Mouse (Mus musculus): ENCODE measurements at regions not wholly inside any gene's neighbourhood (a gene's known extent, or its start where the extent isn't known, plus 50 kb on each side); places are given as distances from the start of the nearest gene placed in this dataset.

DNA sequence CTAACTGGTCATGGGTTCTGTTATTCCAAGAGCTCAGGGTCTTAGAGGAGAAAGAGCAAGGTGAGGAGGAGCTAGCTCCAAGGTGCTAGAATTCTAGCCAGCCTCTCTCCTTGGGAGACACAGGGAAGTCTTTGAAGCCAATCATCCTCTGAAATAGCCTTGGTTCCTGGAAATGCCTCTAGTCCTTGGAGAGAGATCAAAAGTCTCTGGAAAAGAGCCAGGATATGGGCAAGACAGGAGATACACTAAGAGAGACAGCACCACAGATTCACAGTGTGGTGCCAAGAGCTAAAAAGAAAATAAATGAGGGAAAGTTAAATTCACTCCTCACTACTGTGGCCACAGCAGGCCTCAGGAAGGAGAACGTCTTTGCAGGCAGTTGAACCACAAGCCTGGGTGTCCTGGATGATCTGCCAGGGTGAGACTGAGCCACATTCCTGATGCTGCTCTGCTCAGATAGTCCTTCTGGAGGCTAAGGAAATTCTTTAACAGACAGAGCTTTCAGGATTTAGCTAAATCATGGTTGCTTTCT is 589.6 kb downstream of the Insc start:
- no peak for TF ChIP-seq CTCF (IDR thresholded peaks at IDR 0.05; ENCODE audit: borderline replicate concordance, extremely low read depth, insufficient read depth, insufficient read length)
- no peak for TF ChIP-seq POLR2A (IDR thresholded peaks at IDR 0.05; ENCODE audit: borderline replicate concordance, extremely low read depth, insufficient read depth, insufficient read length, poor library complexity, severe bottlenecking)

All from brain, embryonic 14.5 days (tissue).